ENCODE assay signal across 16 mouse cellular contexts in genomic region chr11:98101332-98101731, GRCm38 (mm10).
"Had no signal": no experiment of that assay in that cellular context is flagged by ENCODE, and none has a peak within 500 bp of the region (broad histone marks: within the 10 kb centered on the region; RNA-seq: fewer than 3 reads in every experiment).

No protein-coding gene starts in this region.

- H3K27ac ChIP-seq: neural tube, embryonic 12.5 days; neural tube, embryonic 13.5 days; neural tube, embryonic 15.5 days; stomach, embryonic 15.5 days; stomach, postnatal 0 days had no signal

- H3K4me2 ChIP-seq: neural tube, embryonic 12.5 days; neural tube, embryonic 13.5 days; neural tube, embryonic 15.5 days; stomach, embryonic 15.5 days had no signal

- H3K4me3 ChIP-seq: neural tube, embryonic 12.5 days; neural tube, embryonic 13.5 days; neural tube, embryonic 15.5 days; stomach, embryonic 15.5 days had no signal

- H3K27me3 ChIP-seq: neural tube, embryonic 12.5 days; neural tube, embryonic 13.5 days; neural tube, embryonic 15.5 days; stomach, embryonic 15.5 days had no signal

- DNase-seq: retina, postnatal 1 day; right cerebral cortex, adult 18-20 months; right cerebral cortex, postnatal 25 days; right cerebral cortex, postnatal 4 days; spleen, adult 18-20 months; thymus, adult 18-20 months; thymus, adult 2 months; thymus, postnatal 14 days; thymus, postnatal 25 days; thymus, postnatal 36 days; thymus, postnatal 4 days had no signal

- H3K9me3 ChIP-seq: neural tube, embryonic 12.5 days; neural tube, embryonic 13.5 days; neural tube, embryonic 15.5 days; stomach, embryonic 15.5 days had no signal

- H3K9ac ChIP-seq: neural tube, embryonic 12.5 days; neural tube, embryonic 13.5 days; neural tube, embryonic 15.5 days; stomach, embryonic 15.5 days had no signal

- H3K4me1 ChIP-seq: neural tube, embryonic 12.5 days; neural tube, embryonic 13.5 days; neural tube, embryonic 15.5 days; stomach, embryonic 15.5 days had no signal
